Mouse (Mus musculus) lung, postnatal 0 days (tissue): ENCODE data around the gene Mapk8ip2. TPM values are rescaled to one million over a fixed set of nuclear protein-coding genes. Genes with fewer than 3 reads are reported as not detected.

ENCODE experiments used
- ATAC-seq: fragments of 200-750 bp; cut with Nextera tagmentation; 2 replicates; pipeline ENCODE4 v1.8.0; 2017; ENCODE audit warnings: moderate library complexity
- DNase-seq: peaks from one replicate; pipeline ENCODE4 v3.0.0-alpha.2; 2016; ENCODE audit warnings: low spot score
- H3K27ac ChIP-seq: fragments of 300-500 bp; sonication (generic); 2 replicates; pipeline ENCODE4 v1.5.1; 2014; ENCODE audit warnings: antibody characterized with exemption, mild to moderate bottlenecking, low read length, mixed read lengths
- H3K27me3 ChIP-seq: fragments of 300-500 bp; sonication (generic); replicated peaks from 2 replicates; pipeline ENCODE4 v1.6.1; 2014; ENCODE audit warnings: low read length, mixed read lengths; ENCODE audit not compliant: insufficient read depth
- H3K36me3 ChIP-seq: fragments of 300-500 bp; sonication (generic); 2 replicates; pipeline ENCODE4 v1.6.1; 2014; ENCODE audit warnings: low read length, mixed read lengths; ENCODE audit not compliant: insufficient read depth
- H3K4me1 ChIP-seq: fragments of 300-500 bp; sonication (generic); 2 replicates; pipeline ENCODE4 v1.6.1; 2014; ENCODE audit warnings: antibody characterized with exemption, low read depth, low read length, mixed read lengths; ENCODE audit not compliant: insufficient read depth
- H3K4me2 ChIP-seq: fragments of 300-500 bp; sonication (generic); replicated peaks from 2 replicates; pipeline ENCODE4 v1.6.1; 2014; ENCODE audit warnings: low read depth, mild to moderate bottlenecking, low read length, moderate library complexity, mixed read lengths
- H3K4me3 ChIP-seq: fragments of 300-500 bp; sonication (generic); 2 replicates; pipeline ENCODE4 v1.5.1; 2014; ENCODE audit warnings: low read depth, low read length
- H3K9ac ChIP-seq: fragments of 300-500 bp; sonication (generic); replicated peaks from 2 replicates; pipeline ENCODE4 v1.6.1; 2014; ENCODE audit warnings: low read depth, mild to moderate bottlenecking
- H3K9me3 ChIP-seq: fragments of 300-500 bp; sonication (generic); 2 replicates; pipeline ENCODE4 v1.6.1; 2016; ENCODE audit warnings: low read length, mixed read lengths
- CTCF ChIP-seq: IDR thresholded peaks from 2 replicates; pipeline ENCODE4 v1.5.1; 2016; ENCODE audit warnings: antibody characterized with exemption, mild to moderate bottlenecking
- EP300 ChIP-seq: IDR thresholded peaks from 2 replicates; pipeline ENCODE4 v1.6.1; 2016; ENCODE audit warnings: antibody characterized with exemption, mild to moderate bottlenecking, control low read depth
- WGBS: fragments of 180-500 bp; shearing (Covaris S2); extraction: QIAGEN DNeasy Blood & Tissue Kit; methylation state at CpG from one replicate; pipeline ENCODE4 v1.1.7; 2014; 5-methylcytosine and 5-hydroxymethylcytosine counted together
- polyA plus RNA-seq: library from polyadenylated mRNA; unstranded; fragments of >200 nt; fragmentation: Nextera tagmentation; extraction: Ambion mirVana; gene quantifications from 2 replicates; pipeline ENCODE4 v1.2.1, GENCODE M21; 2015

Gene Mapk8ip2
- polyA plus RNA-seq, 1 experiment from 2014 or later = 0.06 TPM

DNA sequence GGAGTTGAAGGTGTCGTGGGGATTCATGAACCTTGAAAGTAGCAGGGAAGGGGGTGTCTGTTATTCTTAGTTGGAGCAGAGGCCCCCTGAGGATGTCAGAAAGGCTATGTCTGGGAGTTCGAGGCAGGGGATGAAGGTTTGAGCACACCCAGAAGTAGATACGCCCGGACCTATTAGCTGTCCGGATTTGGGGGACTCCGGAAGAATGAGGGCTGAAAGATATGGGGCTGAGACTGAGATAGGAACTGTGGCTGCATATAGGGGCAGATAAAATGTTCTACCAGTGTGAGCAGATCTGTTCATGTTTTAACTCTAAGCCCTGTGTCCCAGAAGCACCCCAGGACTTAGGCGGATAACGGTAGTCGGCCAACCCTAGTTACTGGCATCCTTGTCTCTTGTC is 51.1 kb downstream of the Mapk8ip2 start:
- Histone ChIP-seq H3K4me1 (no peaks in the 10 kb centered on the region), H3K27ac (no peak overlapping the region), H3K9ac (no peak overlapping the region), H3K9me3 (no peaks in the 10 kb centered on the region), H3K36me3 (peaks cover 4% of the 10 kb centered on the region; the same call in 1 of the 2 replicates), H3K4me3 (no peak overlapping the region), H3K27me3 (no peaks in the 10 kb centered on the region), H3K4me2 (no peak overlapping the region)
- 91% methylated on average over 9 of the region's 9 CpGs for WGBS
- TF ChIP-seq EP300 (no peak), CTCF (no peak)
- no peak for DNase-seq
- no peak for ATAC-seq

DNA sequence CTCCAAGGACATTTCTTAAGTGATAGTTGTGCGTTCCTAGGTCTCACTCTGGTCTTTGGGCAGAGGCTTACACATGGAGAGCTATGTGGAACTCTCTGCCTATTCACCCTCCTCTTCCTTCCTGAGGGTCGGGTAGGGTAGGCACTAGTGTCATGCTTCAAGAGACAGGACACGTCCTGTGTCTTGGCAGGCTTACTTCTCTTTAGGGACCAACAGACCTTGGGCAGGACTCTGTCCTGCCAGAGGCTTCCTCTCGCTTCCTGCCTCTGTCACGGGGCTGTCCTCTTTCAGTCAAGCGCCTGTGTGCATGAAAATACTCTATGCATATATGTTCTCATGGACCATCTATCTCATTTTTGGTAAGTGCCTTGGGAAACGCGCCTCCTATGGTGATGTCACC is 54.0 kb downstream of the Mapk8ip2 start:
- TF ChIP-seq CTCF = no peak
- no peak for TF ChIP-seq EP300
- Histone ChIP-seq H3K9ac (no peak overlapping the region), H3K4me2 (no peak overlapping the region), H3K36me3 (peaks cover 4% of the 10 kb centered on the region; the same call in 1 of the 2 replicates), H3K27me3 (no peaks in the 10 kb centered on the region), H3K27ac (no peak overlapping the region), H3K9me3 (no peaks in the 10 kb centered on the region), H3K4me3 (no peak overlapping the region), H3K4me1 (no peaks in the 10 kb centered on the region)
- 69% methylated on average over 8 of the region's 8 CpGs for WGBS
- DNase-seq = no peak
- ATAC-seq = no peak

GRCm38 (mm10) chr15:89512679-89513078 is 59.0 kb downstream of the Mapk8ip2 start:
- Histone ChIP-seq H3K27ac (no peak overlapping the region), H3K36me3 (no peaks in the 10 kb centered on the region), H3K4me2 (no peak overlapping the region), H3K4me3 (no peak overlapping the region), H3K9me3 (no peaks in the 10 kb centered on the region), H3K27me3 (no peaks in the 10 kb centered on the region), H3K4me1 (no peaks in the 10 kb centered on the region), H3K9ac (no peak overlapping the region)
- DNase-seq (no peak), ATAC-seq (no peak)
- no peak for TF ChIP-seq EP300
- no peak for TF ChIP-seq CTCF
- WGBS = 50% methylated on average over 4 of the region's 4 CpGs

Other genes with a start within 250 kb of the Mapk8ip2 start
- 22.7 and 24.1 TPM in 2 replicates for gene Ppp6r2, start 242.4 kb upstream of the Mapk8ip2 start, polyA plus RNA-seq
- 28.1 and 30.9 TPM in 2 replicates for gene Sbf1, start 138.6 kb upstream of the Mapk8ip2 start, polyA plus RNA-seq
- gene Adm2, start 131.2 kb upstream of the Mapk8ip2 start, polyA plus RNA-seq = 0.11 and 0.12 TPM in 2 replicates
- gene Miox, start 119.5 kb upstream of the Mapk8ip2 start, polyA plus RNA-seq = not detected in 2 replicates
- gene Lmf2, start 98.3 kb upstream of the Mapk8ip2 start, polyA plus RNA-seq = 44.8 and 48.1 TPM in 2 replicates
- gene Ncaph2, start 98.2 kb upstream of the Mapk8ip2 start, polyA plus RNA-seq = 73.7 and 80.7 TPM in 2 replicates
- 5.9 and 8.7 TPM in 2 replicates for gene Sco2, start 80.1 kb upstream of the Mapk8ip2 start, polyA plus RNA-seq
- gene Tymp, start 76.9 kb upstream of the Mapk8ip2 start, polyA plus RNA-seq = 2.1 and 2.2 TPM in 2 replicates
- 33.2 and 34.9 TPM in 2 replicates for gene Odf3b, start 74.6 kb upstream of the Mapk8ip2 start, polyA plus RNA-seq
- gene Klhdc7b, start 69.0 kb upstream of the Mapk8ip2 start, polyA plus RNA-seq = not detected in 2 replicates
- not detected in 2 replicates for gene Syce3, start 43.4 kb upstream of the Mapk8ip2 start, polyA plus RNA-seq
- 3.3 and 4.3 TPM in 2 replicates for gene Cpt1b, start 28.1 kb upstream of the Mapk8ip2 start, polyA plus RNA-seq
- gene C730034F03Rik, start 24.3 kb upstream of the Mapk8ip2 start, polyA plus RNA-seq = 2.2 and 3.0 TPM in 2 replicates
- not detected in 2 replicates for gene Gm44502, start 24.2 kb upstream of the Mapk8ip2 start, polyA plus RNA-seq
- 64.9 and 71.2 TPM in 2 replicates for gene Chkb, start 24.0 kb upstream of the Mapk8ip2 start, polyA plus RNA-seq
- gene Arsa, start 23.5 kb downstream of the Mapk8ip2 start, polyA plus RNA-seq = 22.4 and 23.3 TPM in 2 replicates
- gene Shank3, start 45.7 kb downstream of the Mapk8ip2 start, polyA plus RNA-seq = 1.8 and 2.2 TPM in 2 replicates
- gene Acr, start 114.4 kb downstream of the Mapk8ip2 start, polyA plus RNA-seq = 0.08 TPM in 1 of 2 replicates, not detected in the other
- gene Rabl2, start 138.0 kb downstream of the Mapk8ip2 start, polyA plus RNA-seq = 23.1 and 24.2 TPM in 2 replicates